Mouse (Mus musculus) cerebellum, adult 2 months (tissue): ENCODE data around the gene Igf1r. TPM values are rescaled to one million over a fixed set of nuclear protein-coding genes. Genes with fewer than 3 reads are reported as not detected.
A peak's percentile ranks its signal among the peaks of the same experiment; 100 is the strongest.

Experiments used
- DNase-seq, 2 experiments: peaks; one replicate each; pipeline ENCODE4 v3.0.0; 2021
- H3K27ac ChIP-seq: fragments of 200-500 bp; 2 replicates; pipeline ENCODE4 v1.5.1; 2012; ENCODE audit warnings: low read length, control low read depth, inconsistent platforms; ENCODE audit not compliant: insufficient read depth
- H3K27me3 ChIP-seq: fragments of 200-500 bp; 2 replicates; pipeline ENCODE4 v1.6.1; 2012; ENCODE audit warnings: inconsistent platforms, mild to moderate bottlenecking, low read length, moderate library complexity; ENCODE audit not compliant: control insufficient read depth, insufficient read depth
- H3K4me1 ChIP-seq: fragments of 200-500 bp; 2 replicates; pipeline ENCODE4 v1.6.1; 2011; ENCODE audit warnings: low read length; ENCODE audit not compliant: control insufficient read depth, insufficient read depth
- H3K4me3 ChIP-seq: fragments of 200-500 bp; replicated peaks from 2 replicates; pipeline ENCODE3; 2011; ENCODE audit warnings: mild to moderate bottlenecking, low read depth, low read length, control low read depth; ENCODE audit not compliant: insufficient read depth
- CTCF ChIP-seq: fragments of 200-500 bp; IDR thresholded peaks from 2 replicates; pipeline ENCODE4 v1.5.1; 2011; ENCODE audit warnings: low read depth, mild to moderate bottlenecking, control low read depth, low read length, moderate library complexity, borderline replicate concordance; ENCODE audit not compliant: insufficient read depth
- POLR2A ChIP-seq: fragments of 200-500 bp; IDR thresholded peaks from 2 replicates; pipeline ENCODE4 v1.6.1; 2011; ENCODE audit warnings: low read length, control low read depth, borderline replicate concordance; ENCODE audit not compliant: insufficient read depth
- WGBS: fragments of 180-500 bp; shearing (Covaris S2); methylation state at CpG from one replicate; pipeline ENCODE4 v1.1.7; 2018; 5-methylcytosine and 5-hydroxymethylcytosine counted together
- polyA plus RNA-seq: library from polyadenylated mRNA; depleted of rRNA; stranded (reverse); fragments of >200 nt; gene quantifications from 2 replicates; pipeline ENCODE4 v1.2.3, GENCODE M21; 2012

Gene Igf1r
- polyA plus RNA-seq, 1 experiment: 20.5 TPM

GRCm38 (mm10) chr7:68205776-68206427, 253.3 kb downstream of the Igf1r start:
- H3K4me3 ChIP-seq: no peak overlapping the region
- no peaks in the 10 kb centered on the region for H3K27me3 ChIP-seq
- no peaks in the 10 kb centered on the region for H3K4me1 ChIP-seq
- TF ChIP-seq POLR2A: no peak
- no peak for DNase-seq
- no peak overlapping the region for H3K27ac ChIP-seq
- 92% methylated on average over 8 of the region's 8 CpGs for WGBS

GRCm38 (mm10) chr7:68209039-68209438, 256.4 kb downstream of the Igf1r start:
- Histone ChIP-seq H3K27me3 (no peaks in the 10 kb centered on the region), H3K4me3 (no peak overlapping the region), H3K4me1 (peaks cover 4% of the 10 kb centered on the region; the same call in 1 of the 2 replicates), H3K27ac (no peak overlapping the region)
- 94% methylated on average over 6 of the region's 6 CpGs for WGBS
- DNase-seq: no peak
- TF ChIP-seq CTCF: no peak
- no peak for TF ChIP-seq POLR2A

GRCm38 (mm10) chr7:68210417-68210816, 257.8 kb downstream of the Igf1r start:
- Histone ChIP-seq H3K27me3 (no peaks in the 10 kb centered on the region), H3K4me3 (no peak overlapping the region), H3K27ac (no peak overlapping the region), H3K4me1 (peaks cover 4% of the 10 kb centered on the region; the same call in 1 of the 2 replicates)
- 29% methylated on average over 4 of the region's 4 CpGs for WGBS
- no peak for DNase-seq
- TF ChIP-seq CTCF: no peak
- TF ChIP-seq POLR2A: no peak

- Histone ChIP-seq H3K4me3 (no peak overlapping the region), H3K27ac (no peak overlapping the region), H3K27me3 (no peaks in the 10 kb centered on the region), H3K4me1 (peaks cover 4% of the 10 kb centered on the region; the same call in 1 of the 2 replicates)
- DNase-seq: peak; percentile 46 to 61
- TF ChIP-seq POLR2A (no peak), CTCF (no peak)
- 39% methylated on average over 7 of the region's 7 CpGs for WGBS
Measured at GRCm38 (mm10) chr7:68211883-68212282, 259.3 kb downstream of the Igf1r start.

GRCm38 (mm10) chr7:68213842-68214241, 261.2 kb downstream of the Igf1r start:
- no peak for DNase-seq
- TF ChIP-seq POLR2A: no peak
- TF ChIP-seq CTCF: no peak
- Histone ChIP-seq H3K27me3 (no peaks in the 10 kb centered on the region), H3K4me3 (no peak overlapping the region), H3K4me1 (peaks cover 11% of the 10 kb centered on the region), H3K27ac (no peak overlapping the region)
- 90% methylated on average over 5 of the region's 5 CpGs for WGBS

- Histone ChIP-seq H3K27ac (no peak overlapping the region), H3K4me3 (no peak overlapping the region), H3K4me1 (peaks cover 14% of the 10 kb centered on the region), H3K27me3 (no peaks in the 10 kb centered on the region)
- TF ChIP-seq POLR2A (no peak), CTCF (no peak)
- no peak for DNase-seq
- 50% methylated on average over 18 of the region's 18 CpGs for WGBS
Measured at GRCm38 (mm10) chr7:68215522-68216070, 263.0 kb downstream of the Igf1r start.

GRCm38 (mm10) chr7:68218879-68219278, 266.3 kb downstream of the Igf1r start:
- H3K4me1 ChIP-seq: peaks cover 10% of the 10 kb centered on the region; the same call in 1 of the 2 replicates
- no peak overlapping the region for H3K4me3 ChIP-seq
- H3K27ac ChIP-seq: no peak overlapping the region
- 44% methylated on average over 11 of the region's 11 CpGs for WGBS
- H3K27me3 ChIP-seq: no peaks in the 10 kb centered on the region
- no peak for DNase-seq
- no peak for TF ChIP-seq CTCF
- no peak for TF ChIP-seq POLR2A

- TF ChIP-seq POLR2A: no peak
- no peak for TF ChIP-seq CTCF
- no peak for DNase-seq
- no peak overlapping the region for H3K27ac ChIP-seq
- no peaks in the 10 kb centered on the region for H3K27me3 ChIP-seq
- H3K4me3 ChIP-seq: no peak overlapping the region
- peaks cover 17% of the 10 kb centered on the region for H3K4me1 ChIP-seq
- 55% methylated on average over 9 of the region's 9 CpGs for WGBS
Measured at GRCm38 (mm10) chr7:68221677-68222230, 269.1 kb downstream of the Igf1r start.
